Mouse (Mus musculus) cerebellum, adult 2 months (tissue): Measurements from ENCODE around the gene a.

Source experiments
- CTCF ChIP-seq: fragments of 200-500 bp; IDR thresholded peaks from 2 replicates; pipeline ENCODE4 v1.5.1; 2011; ENCODE audit warnings: low read depth, mild to moderate bottlenecking, control low read depth, low read length, moderate library complexity, borderline replicate concordance; ENCODE audit not compliant: insufficient read depth
- POLR2A ChIP-seq: fragments of 200-500 bp; IDR thresholded peaks from 2 replicates; pipeline ENCODE4 v1.6.1; 2011; ENCODE audit warnings: low read length, control low read depth, borderline replicate concordance; ENCODE audit not compliant: insufficient read depth

- no peak for TF ChIP-seq CTCF
- TF ChIP-seq POLR2A = no peak
Measured at GRCm38 (mm10) chr2:154946921-154947320, 155.7 kb downstream of the a start.
